Mouse (Mus musculus) limb, embryonic 12.5 days (tissue): ENCODE data around the gene Nisch. TPM values are rescaled to one million over a fixed set of nuclear protein-coding genes. Genes with fewer than 3 reads are reported as not detected.

Experiments
- ATAC-seq: fragments of 200-750 bp; cut with Nextera tagmentation; 2 replicates; pipeline ENCODE4 v1.8.0; 2017; ENCODE audit warnings: low read depth, moderate TSS enrichment; ENCODE audit not compliant: insufficient number of reproducible peaks, insufficient read depth, low FRiP score, low TSS enrichment
- H3K27ac ChIP-seq: fragments of 300-500 bp; sonication (generic); 2 replicates; pipeline ENCODE4 v1.5.1; 2016; ENCODE audit warnings: mild to moderate bottlenecking, moderate library complexity
- H3K27me3 ChIP-seq: fragments of 300-500 bp; sonication (generic); 2 replicates; pipeline ENCODE4 v1.6.1; 2016; ENCODE audit warnings: mild to moderate bottlenecking, moderate library complexity
- H3K36me3 ChIP-seq: fragments of 300-500 bp; sonication (generic); 2 replicates; pipeline ENCODE4 v1.6.1; 2016; ENCODE audit warnings: mild to moderate bottlenecking, moderate library complexity
- H3K4me1 ChIP-seq: fragments of 300-500 bp; sonication (generic); replicated peaks from 2 replicates; pipeline ENCODE4 v1.6.1; 2016
- H3K4me2 ChIP-seq: fragments of 300-500 bp; sonication (generic); 2 replicates; pipeline ENCODE4 v1.6.1; 2016; ENCODE audit warnings: mild to moderate bottlenecking, moderate library complexity
- H3K4me3 ChIP-seq: fragments of 300-500 bp; sonication (generic); replicated peaks from 2 replicates; pipeline ENCODE4 v1.5.1; 2016; ENCODE audit warnings: mild to moderate bottlenecking
- H3K9ac ChIP-seq: fragments of 300-500 bp; sonication (generic); replicated peaks from 2 replicates; pipeline ENCODE4 v1.6.1; 2016; ENCODE audit warnings: mild to moderate bottlenecking, moderate library complexity
- H3K9me3 ChIP-seq: fragments of 300-500 bp; sonication (generic); 2 replicates; pipeline ENCODE4 v1.6.1; 2016; ENCODE audit warnings: mild to moderate bottlenecking, moderate library complexity
- WGBS: fragments of 180-500 bp; shearing (Covaris S2); methylation state at CpG from one replicate; pipeline ENCODE4 v1.1.7; 2016; 5-methylcytosine and 5-hydroxymethylcytosine counted together
- polyA plus RNA-seq: library from polyadenylated mRNA; unstranded; fragments of >200 nt; fragmentation: Nextera tagmentation; extraction: Ambion mirVana; gene quantifications from 2 replicates; pipeline ENCODE4 v1.2.1, GENCODE M21; 2016

The Nisch gene
- polyA plus RNA-seq, 1 experiment from 2014 or later = 522 TPM

DNA sequence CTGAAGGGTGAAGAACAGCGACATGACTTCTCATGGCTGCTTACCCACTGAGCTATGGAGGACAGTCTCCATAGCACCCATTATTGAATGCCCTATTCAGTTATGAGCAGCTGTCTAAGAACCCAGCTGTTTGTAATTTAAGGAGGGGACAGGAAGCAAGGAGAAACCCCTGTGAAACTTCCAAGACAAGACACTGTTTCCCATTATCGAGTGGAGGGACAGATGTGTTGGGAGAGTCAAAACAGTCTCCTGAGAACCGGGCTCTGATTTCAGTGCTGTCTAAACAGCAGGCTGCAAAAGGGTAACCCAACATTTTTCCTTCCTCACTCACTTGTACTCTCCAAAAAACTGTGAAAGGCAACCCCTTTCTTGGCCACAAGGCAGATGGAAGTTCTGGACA lies 23.8 kb upstream of the Nisch start:
- no peak overlapping the region for H3K27ac ChIP-seq
- 0 out of 2 replicates have a peak, but pooled peaks cover 4% of the 10 kb centered on the region for H3K36me3 ChIP-seq
- 48% methylated on average over 3 of the region's 3 CpGs for WGBS
- no peak for ATAC-seq
- H3K4me1 ChIP-seq = no peaks in the 10 kb centered on the region
- H3K9ac ChIP-seq = no peak overlapping the region
- H3K27me3 ChIP-seq = no peaks in the 10 kb centered on the region
- no peak overlapping the region for H3K4me3 ChIP-seq
- no peaks in the 10 kb centered on the region for H3K9me3 ChIP-seq
- no peak overlapping the region for H3K4me2 ChIP-seq

DNA sequence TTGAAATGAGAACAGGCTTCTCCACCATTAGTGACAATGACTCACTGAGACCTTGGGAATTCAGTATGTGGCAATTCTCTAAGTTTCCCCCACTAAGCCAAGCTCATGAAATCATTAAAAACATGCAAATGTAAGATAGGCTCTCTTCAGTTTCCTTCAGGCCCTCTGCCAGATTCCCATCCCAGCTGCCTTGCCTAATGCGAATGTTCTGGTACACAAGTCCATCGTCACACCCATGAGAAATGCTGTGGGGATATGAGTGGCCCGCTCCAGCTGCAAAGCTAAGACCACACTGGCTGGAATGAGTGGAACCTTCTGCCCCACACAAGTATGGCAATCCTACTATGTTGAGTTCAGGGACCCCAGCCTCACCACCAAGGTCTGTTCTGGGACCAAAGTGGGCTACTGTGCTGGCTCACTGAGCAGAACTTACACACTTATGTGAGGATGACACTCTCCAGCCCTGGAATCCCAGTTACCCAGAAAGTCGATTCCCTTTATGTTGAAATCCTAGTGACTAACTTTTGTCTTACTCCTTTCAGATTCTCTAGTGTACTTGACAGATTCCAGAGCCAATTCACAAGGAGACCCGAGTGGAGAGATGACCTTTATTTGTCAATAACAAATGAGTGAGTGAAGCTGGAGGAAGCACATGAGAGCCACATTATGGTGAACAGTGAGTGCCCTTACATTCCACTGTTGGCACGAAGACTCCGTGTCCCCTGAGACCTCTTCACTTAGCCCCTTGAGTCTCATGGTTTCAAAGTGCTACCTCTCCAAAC lies 20.5 kb upstream of the Nisch start:
- WGBS = 82% methylated on average over 7 of the region's 7 CpGs
- no peaks in the 10 kb centered on the region for H3K9me3 ChIP-seq
- no peaks in the 10 kb centered on the region for H3K27me3 ChIP-seq
- H3K4me1 ChIP-seq = no peaks in the 10 kb centered on the region
- no peak for ATAC-seq
- no peak overlapping the region for H3K27ac ChIP-seq
- no peak overlapping the region for H3K4me2 ChIP-seq
- no peak overlapping the region for H3K4me3 ChIP-seq
- H3K36me3 ChIP-seq = 0 out of 2 replicates have a peak, but pooled peaks cover 4% of the 10 kb centered on the region
- H3K9ac ChIP-seq = no peak overlapping the region

DNA sequence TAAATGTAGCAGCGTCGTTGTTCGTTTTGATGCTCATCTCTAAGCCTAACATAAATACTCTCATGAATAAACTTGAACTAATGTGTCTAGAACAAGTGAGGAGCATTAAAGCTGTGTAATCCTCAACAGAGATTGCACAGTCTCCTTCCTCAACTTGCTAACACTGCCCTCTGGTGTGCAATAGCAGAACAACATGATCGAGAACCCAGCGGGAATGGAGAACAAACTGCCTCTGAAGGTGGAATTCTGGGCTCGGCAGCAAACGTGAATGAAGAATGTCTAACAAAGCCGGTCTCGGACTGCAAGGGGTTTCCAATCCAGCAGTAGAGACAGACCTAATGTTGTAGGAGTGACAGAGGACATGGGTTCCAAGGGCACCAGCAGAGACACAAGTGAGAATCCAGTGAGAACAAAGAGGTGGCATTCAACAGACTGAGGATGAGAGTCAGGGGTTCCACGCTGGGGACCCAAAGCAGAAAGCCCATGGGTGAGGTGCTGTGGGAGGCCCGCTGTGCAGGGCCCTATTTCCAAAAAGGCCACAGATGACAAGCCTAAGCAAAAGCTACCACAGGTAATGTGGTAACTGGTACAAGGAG lies 17.3 kb upstream of the Nisch start:
- Histone ChIP-seq H3K4me1 (no peaks in the 10 kb centered on the region; the same call in 1 of the 2 replicates), H3K36me3 (no peaks in the 10 kb centered on the region), H3K4me2 (0 out of 2 replicates have a peak overlapping the region, but pooled peaks have one; percentile 1), H3K9me3 (no peaks in the 10 kb centered on the region), H3K4me3 (no peak overlapping the region), H3K27ac (no peak overlapping the region), H3K9ac (no peak overlapping the region), H3K27me3 (no peaks in the 10 kb centered on the region)
- ATAC-seq = no peak
- WGBS = 17% methylated on average over 11 of the region's 11 CpGs

DNA sequence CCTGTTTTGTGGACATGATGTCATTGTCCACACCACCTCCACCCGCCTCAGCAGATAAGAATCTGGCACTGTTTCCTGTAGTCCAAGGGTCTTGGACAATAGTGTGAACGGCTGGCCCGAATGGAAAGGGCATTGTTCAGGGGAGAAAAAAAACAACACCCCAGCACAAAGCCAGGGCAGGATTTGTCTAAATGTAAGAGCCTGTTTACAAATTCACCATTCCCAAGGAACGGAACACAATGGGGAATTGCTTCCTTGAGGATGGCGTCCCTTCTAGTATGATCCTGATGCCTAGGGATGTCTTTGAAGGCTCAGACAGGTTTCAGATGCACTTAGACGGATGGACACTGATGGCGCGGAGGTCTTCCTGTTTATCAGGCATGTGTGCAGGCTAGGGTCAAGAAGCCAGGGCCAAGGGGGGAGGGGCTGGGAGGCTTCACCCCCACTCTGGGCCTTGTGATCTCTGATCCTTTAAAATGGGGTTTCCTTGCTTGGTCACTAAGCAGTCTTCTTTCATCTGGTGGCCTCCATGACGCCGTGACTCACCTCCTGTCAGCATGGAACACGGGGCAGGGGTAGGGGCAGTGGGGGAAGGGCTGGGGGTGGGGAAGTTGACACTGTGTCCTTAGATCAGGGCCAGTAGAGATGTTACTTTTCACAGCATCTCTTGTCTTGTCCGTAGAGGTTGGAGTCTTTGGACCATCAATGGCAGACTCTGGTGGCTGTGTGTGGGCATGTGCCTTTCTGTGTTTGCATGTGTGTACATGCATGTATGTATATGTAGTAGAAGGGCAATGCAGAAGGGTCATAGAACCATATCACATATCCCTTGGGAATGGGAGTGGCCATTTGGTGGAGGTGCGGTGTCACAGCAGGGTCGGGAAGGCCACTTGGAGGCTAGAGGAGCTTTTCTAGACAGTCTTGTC lies 16.6 kb upstream of the Nisch start:
- WGBS = 77% methylated on average over 14 of the region's 14 CpGs
- Histone ChIP-seq H3K4me3 (no peak overlapping the region), H3K27me3 (no peaks in the 10 kb centered on the region), H3K27ac (no peak overlapping the region), H3K4me2 (no peak overlapping the region), H3K36me3 (no peaks in the 10 kb centered on the region), H3K9me3 (no peaks in the 10 kb centered on the region), H3K4me1 (no peaks in the 10 kb centered on the region; the same call in 1 of the 2 replicates), H3K9ac (no peak overlapping the region)
- no peak for ATAC-seq

DNA sequence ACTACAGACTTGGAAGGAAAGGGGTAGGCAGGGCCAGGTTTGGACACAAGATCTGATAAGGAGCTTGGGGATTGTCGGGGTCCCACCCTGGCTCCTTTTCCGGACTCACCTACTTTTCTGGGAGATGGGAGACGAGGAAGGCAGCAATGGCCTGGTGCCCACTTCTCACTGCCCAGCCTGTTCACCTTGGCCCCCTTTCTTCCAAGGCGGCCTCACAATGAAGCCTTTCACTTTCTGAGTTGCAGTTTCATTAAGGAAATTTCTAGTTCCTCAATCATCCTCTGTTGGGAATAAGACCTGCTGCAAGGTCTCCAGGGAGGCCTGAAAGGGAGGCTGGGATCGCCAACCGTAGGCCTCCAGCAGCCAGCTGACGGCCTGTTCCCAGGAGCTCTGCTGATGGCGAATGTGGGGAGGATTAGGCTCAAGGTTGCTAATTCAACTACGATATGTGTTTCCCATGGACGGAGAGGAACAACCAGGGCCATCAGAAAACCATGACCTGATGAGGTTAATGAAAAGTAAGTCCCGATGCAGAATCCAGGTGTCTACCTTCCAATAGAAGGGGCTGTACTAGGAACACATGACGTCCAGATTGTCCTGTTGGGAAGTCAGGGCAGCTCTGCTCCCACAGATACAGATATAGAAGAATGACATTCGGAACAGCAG lies 15.8 kb upstream of the Nisch start:
- H3K27me3 ChIP-seq = no peaks in the 10 kb centered on the region
- ATAC-seq = no peak

DNA sequence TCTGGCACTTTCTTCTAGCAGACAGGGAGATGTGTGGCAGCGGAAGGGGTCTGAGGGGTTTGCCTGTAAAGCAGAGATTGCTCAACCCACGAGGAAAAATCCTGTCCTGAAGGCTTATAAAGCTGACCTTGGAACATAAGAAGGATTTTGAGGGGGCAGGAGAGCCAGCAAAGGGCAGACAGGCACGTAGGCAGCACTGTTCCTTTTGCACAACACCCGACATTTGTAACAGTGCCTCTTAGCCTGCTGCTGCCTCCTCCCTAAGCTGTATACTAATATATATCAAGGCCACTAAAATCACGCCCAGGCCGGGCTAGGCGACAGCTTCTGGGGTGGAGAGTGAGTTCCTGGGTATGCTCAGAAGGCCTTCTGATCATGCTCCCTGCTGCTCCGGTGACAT lies 13.7 kb upstream of the Nisch start:
- no peaks in the 10 kb centered on the region for H3K9me3 ChIP-seq

More for the DNA sequence above, 15.8 kb upstream of the Nisch start:
- Histone ChIP-seq H3K9ac (no peak overlapping the region), H3K36me3 (no peaks in the 10 kb centered on the region), H3K4me2 (no peak overlapping the region), H3K4me1 (no peaks in the 10 kb centered on the region; the same call in 1 of the 2 replicates), H3K9me3 (no peaks in the 10 kb centered on the region), H3K27ac (no peak overlapping the region), H3K4me3 (no peak overlapping the region)
- WGBS = 83% methylated on average over 13 of the region's 13 CpGs

DNA sequence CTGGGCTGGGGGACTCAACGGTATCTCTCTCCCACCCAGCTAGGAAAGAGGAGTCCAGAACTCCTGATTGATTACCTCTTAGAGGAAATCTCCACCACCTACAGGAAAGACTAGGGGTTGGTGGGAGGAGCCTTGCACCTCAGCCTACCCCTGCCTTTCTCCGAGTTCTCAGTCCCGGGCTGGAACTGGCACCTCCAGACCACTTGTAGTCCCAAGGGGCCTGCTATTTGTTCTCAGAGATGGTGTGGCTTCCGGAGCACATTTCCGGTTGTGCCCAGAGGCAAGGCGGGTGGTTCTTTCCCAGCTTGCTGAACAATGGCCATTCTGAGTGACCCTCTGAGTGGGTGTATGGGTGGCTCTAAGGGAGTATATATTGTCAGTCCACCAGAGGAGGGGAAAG lies 11.5 kb upstream of the Nisch start:
- Histone ChIP-seq H3K4me1 (no peaks in the 10 kb centered on the region; the same call in 1 of the 2 replicates), H3K9ac (no peak overlapping the region), H3K9me3 (no peaks in the 10 kb centered on the region), H3K4me3 (no peak overlapping the region), H3K27ac (no peak overlapping the region), H3K27me3 (no peaks in the 10 kb centered on the region), H3K4me2 (no peak overlapping the region), H3K36me3 (no peaks in the 10 kb centered on the region)
- ATAC-seq = no peak
- WGBS = 74% methylated on average over 6 of the region's 6 CpGs

More for the DNA sequence above, 13.7 kb upstream of the Nisch start:
- Histone ChIP-seq H3K4me1 (no peaks in the 10 kb centered on the region; the same call in 1 of the 2 replicates), H3K4me2 (no peak overlapping the region), H3K4me3 (no peak overlapping the region), H3K36me3 (no peaks in the 10 kb centered on the region), H3K27me3 (no peaks in the 10 kb centered on the region), H3K27ac (no peak overlapping the region), H3K9ac (no peak overlapping the region)
- 63% methylated on average over 8 of the region's 8 CpGs for WGBS
- no peak for ATAC-seq

DNA sequence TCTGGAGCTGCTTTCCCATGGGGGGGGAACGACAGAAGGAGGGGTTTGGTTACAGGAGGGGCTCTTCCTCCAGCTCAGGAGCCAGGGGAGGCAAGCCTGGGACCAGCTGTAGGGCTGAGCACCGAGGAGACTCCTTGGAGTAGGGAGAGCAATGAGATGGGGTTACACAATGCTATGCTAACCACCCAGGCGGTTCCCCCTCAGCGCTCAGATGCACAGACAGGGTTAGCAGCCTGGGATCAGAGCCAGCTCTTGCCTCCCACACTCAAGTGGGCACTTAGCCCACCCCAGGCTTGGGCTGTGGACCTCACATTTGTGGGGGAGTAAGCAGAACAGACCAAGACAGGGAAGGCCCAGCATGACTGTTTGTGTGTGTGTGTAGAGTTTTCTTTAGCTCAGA lies 10.2 kb upstream of the Nisch start:
- H3K4me2 ChIP-seq = no peak overlapping the region
- ATAC-seq = no peak; the same call in 1 of the 2 replicates
- WGBS = 70% methylated on average over 4 of the region's 4 CpGs

DNA sequence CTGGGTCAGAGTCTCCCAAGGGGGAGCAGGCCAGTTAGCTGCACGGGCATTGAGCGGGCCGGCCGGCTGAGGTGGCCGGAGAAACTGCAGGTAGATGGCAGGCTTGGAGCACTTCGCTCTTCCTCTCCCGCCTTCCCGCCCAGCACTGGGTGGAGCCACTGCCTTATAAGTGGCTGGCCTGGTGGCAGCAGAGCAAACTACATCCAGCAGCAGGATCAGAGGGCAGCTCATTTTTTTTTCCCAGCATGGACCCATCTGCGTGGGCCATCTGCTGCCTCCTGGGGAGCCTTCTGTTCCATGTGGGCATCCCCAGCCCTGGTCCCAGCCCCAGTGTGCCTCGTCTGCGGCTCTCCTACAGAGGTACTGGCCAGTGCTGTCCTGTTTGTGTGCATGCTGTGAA lies 920 bp upstream of the Nisch start, which contains the start of gene Sema3g:
Sema3g (plus strand) TSS at position 195 of the 400 bp plus-strand sequence.
- no peak within 1 kb of the TSS; the same call in 1 of the 2 replicates for H3K4me3 ChIP-seq
- H3K9me3 ChIP-seq = no peaks in the 10 kb centered on the region
- peaks cover 22% of the 10 kb centered on the region for H3K4me1 ChIP-seq
- peak within 1 kb of the TSS; percentile 36 for H3K4me2 ChIP-seq
- H3K27me3 ChIP-seq = no peaks in the 10 kb centered on the region; the same call in 1 of the 2 replicates
- no peaks in the 10 kb centered on the region for H3K36me3 ChIP-seq
- no peak within 1 kb of the TSS for H3K27ac ChIP-seq
- peak within 1 kb of the TSS; percentile 23; the same call in 1 of the 2 replicates for H3K9ac ChIP-seq
- WGBS = 6% methylated on average over 11 of the region's 11 CpGs
- peak; percentile 52; the same call in 1 of the 2 replicates for ATAC-seq

More for the DNA sequence above, 10.2 kb upstream of the Nisch start:
- H3K27ac ChIP-seq = no peak overlapping the region
- no peaks in the 10 kb centered on the region for H3K27me3 ChIP-seq
- H3K4me3 ChIP-seq = no peak overlapping the region
- H3K9me3 ChIP-seq = no peaks in the 10 kb centered on the region
- no peak overlapping the region for H3K9ac ChIP-seq
- no peaks in the 10 kb centered on the region; the same call in 1 of the 2 replicates for H3K4me1 ChIP-seq
- H3K36me3 ChIP-seq = no peaks in the 10 kb centered on the region

DNA sequence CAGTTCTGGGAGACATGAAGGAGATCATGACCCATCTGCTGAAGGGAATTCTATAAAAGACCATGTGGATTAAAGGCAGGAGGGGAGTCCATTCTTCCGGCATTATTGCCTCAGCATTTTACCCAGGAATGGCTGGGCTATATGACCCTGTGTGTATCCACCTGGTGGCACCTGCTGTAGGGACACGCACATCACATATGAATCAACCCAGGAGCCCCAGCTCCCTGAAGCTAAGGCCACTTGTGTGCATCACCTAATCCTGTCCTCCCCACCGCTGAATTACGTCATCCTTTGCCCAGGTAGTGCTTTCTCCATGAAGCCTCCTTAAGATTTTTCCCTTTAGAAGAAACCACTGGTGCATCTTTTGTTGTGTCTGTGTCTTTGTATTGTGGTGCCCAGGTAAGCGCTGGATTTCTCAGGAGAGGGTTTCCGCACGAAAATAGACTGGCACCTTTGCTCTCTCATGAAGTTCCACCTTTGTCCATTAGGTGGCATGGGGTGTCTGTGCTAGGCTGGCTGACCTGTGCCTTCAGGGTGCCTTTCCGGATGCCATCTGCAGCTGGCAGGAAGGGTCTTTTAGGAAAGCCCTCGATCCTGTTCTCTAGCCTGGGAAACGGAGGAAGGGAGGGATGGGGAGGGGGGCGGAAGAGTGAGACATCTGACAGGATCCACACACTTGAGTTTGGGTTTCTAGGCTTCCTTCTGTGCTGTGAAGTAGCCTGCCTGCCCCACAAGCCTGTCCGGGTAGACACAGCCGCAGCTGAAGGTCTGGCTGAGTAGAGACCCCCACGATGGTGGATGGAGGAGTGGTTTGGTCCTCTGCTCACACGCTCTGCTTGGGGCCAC lies 1.4 kb downstream of the Nisch start:
- Histone ChIP-seq H3K27ac (0 out of 2 replicates have a peak overlapping the region, but pooled peaks have one; percentile 17), H3K4me1 (peaks cover 17% of the 10 kb centered on the region), H3K36me3 (no peaks in the 10 kb centered on the region), H3K9ac (no peak overlapping the region), H3K4me3 (no peak overlapping the region), H3K9me3 (no peaks in the 10 kb centered on the region), H3K27me3 (no peaks in the 10 kb centered on the region; the same call in 1 of the 2 replicates), H3K4me2 (peak overlapping the region; percentile 11; the same call in 1 of the 2 replicates)
- WGBS = 34% methylated on average over 15 of the region's 15 CpGs
- no peak for ATAC-seq
